Mouse (Mus musculus) kidney, adult 10 weeks (tissue): Measurements from ENCODE around the gene Edar. TPM values are rescaled to one million over a fixed set of nuclear protein-coding genes. Genes with fewer than 3 reads are reported as not detected.

Experiments used
- polyA plus RNA-seq: library from polyadenylated mRNA; stranded (reverse); fragments of 350-450 nt; fragmentation: Illumina TruSeq; extraction: RNeasy Lipid Tissue Mini Kit (QIAGEN cat#74804); gene quantifications from one replicate; pipeline ENCODE4 v1.2.3, GENCODE M21; 2014; ENCODE audit warnings: low read depth, low replicate concordance

Edar gene
- 0.32 TPM for polyA plus RNA-seq

GRCm38 (mm10) chr10:58675533-58675932 is at the start of gene Edar:
Edar (minus strand) TSS chr10:58675654.

GRCm38 (mm10) chr10:58718110-58718509 is 42.7 kb upstream of the Edar start, which contains the start of gene Gm17542:
Gm17542 (minus strand) TSS chr10:58718210.

Other genes starting within 250 kb of the Edar start
- 143 TPM for gene Ranbp2, start 228.7 kb downstream of the Edar start, polyA plus RNA-seq
- gene Ccdc138, start 177.7 kb downstream of the Edar start, polyA plus RNA-seq, result 8.2 TPM
- not detected for gene Gm17542, start 42.6 kb upstream of the Edar start, polyA plus RNA-seq
- gene Sh3rf3, start 137.7 kb upstream of the Edar start, polyA plus RNA-seq, result not detected